Mouse (Mus musculus) bone marrow macrophage, adult 2 months (primary cell): ENCODE results near the gene Fam169b.

ENCODE experiments used
- CTCF ChIP-seq: IDR thresholded peaks from 2 replicates; pipeline ENCODE4 v1.5.1; 2012; ENCODE audit warnings: low read depth, mild to moderate bottlenecking, low read length, moderate library complexity
- POLR2A ChIP-seq: IDR thresholded peaks from 2 replicates; pipeline ENCODE4 v1.6.1; 2012; ENCODE audit warnings: mild to moderate bottlenecking, low read depth, low read length, borderline replicate concordance

- TF ChIP-seq CTCF (no peak), POLR2A (no peak)
Measured at GRCm38 (mm10) chr7:68338680-68339079, 65.0 kb downstream of the Fam169b start.
